Mouse (Mus musculus) hindbrain, embryonic 15.5 days (tissue): ENCODE results near the gene Lmf1. TPM values are rescaled to one million over a fixed set of nuclear protein-coding genes. Genes with fewer than 3 reads are reported as not detected.

ENCODE experiments used
- ATAC-seq: fragments of 200-750 bp; cut with Nextera tagmentation; 2 replicates; pipeline ENCODE4 v1.8.0; 2017; ENCODE audit warnings: low read depth, moderate number of reproducible peaks, moderate TSS enrichment; ENCODE audit not compliant: low FRiP score
- H3K27ac ChIP-seq: fragments of 300-500 bp; sonication (generic); replicated peaks from 2 replicates; pipeline ENCODE4 v1.5.1; 2015; ENCODE audit warnings: mild to moderate bottlenecking, inconsistent platforms
- H3K27me3 ChIP-seq: fragments of 300-500 bp; sonication (generic); 2 replicates; pipeline ENCODE4 v1.6.1; 2015; ENCODE audit warnings: control low read depth, inconsistent platforms
- H3K36me3 ChIP-seq: fragments of 300-500 bp; sonication (generic); 2 replicates; pipeline ENCODE4 v1.6.1; 2015; ENCODE audit warnings: control low read depth, inconsistent platforms
- H3K4me1 ChIP-seq: fragments of 300-500 bp; sonication (generic); replicated peaks from 2 replicates; pipeline ENCODE4 v1.6.1; 2015; ENCODE audit warnings: control low read depth, inconsistent platforms
- H3K4me2 ChIP-seq: fragments of 300-500 bp; sonication (generic); 2 replicates; pipeline ENCODE4 v1.6.1; 2015; ENCODE audit warnings: moderate library complexity, mild to moderate bottlenecking, inconsistent platforms
- H3K4me3 ChIP-seq: fragments of 300-500 bp; sonication (generic); 2 replicates; pipeline ENCODE4 v1.5.1; 2015; ENCODE audit warnings: mild to moderate bottlenecking, inconsistent platforms
- H3K9ac ChIP-seq: fragments of 300-500 bp; sonication (generic); 2 replicates; pipeline ENCODE4 v1.6.1; 2015; ENCODE audit warnings: inconsistent platforms
- H3K9me3 ChIP-seq: fragments of 300-500 bp; sonication (generic); 2 replicates; pipeline ENCODE4 v1.6.1; 2016; ENCODE audit warnings: control low read depth, inconsistent platforms
- WGBS: fragments of 180-500 bp; shearing (Covaris S2); methylation state at CpG from one replicate; pipeline ENCODE4 v1.1.7; 2015; 5-methylcytosine and 5-hydroxymethylcytosine counted together
- polyA plus RNA-seq: library from polyadenylated mRNA; unstranded; fragments of >200 nt; fragmentation: Nextera tagmentation; extraction: Ambion mirVana; gene quantifications from 2 replicates; pipeline ENCODE4 v1.2.1, GENCODE M21; 2015

Gene Lmf1
- polyA plus RNA-seq, 1 experiment from 2014 or later, result 25.1 TPM

- Histone ChIP-seq H3K4me3 (no peak overlapping the region), H3K9ac (no peak overlapping the region), H3K4me1 (0 out of 2 replicates have a peak, but pooled peaks cover 11% of the 10 kb centered on the region), H3K27ac (no peak overlapping the region), H3K36me3 (no peaks in the 10 kb centered on the region), H3K27me3 (no peaks in the 10 kb centered on the region), H3K4me2 (no peak overlapping the region), H3K9me3 (no peaks in the 10 kb centered on the region)
- no peak for ATAC-seq
- WGBS, result 79% methylated on average over 8 of the region's 8 CpGs
Measured at GRCm38 (mm10) chr17:25652272-25652671, 73.4 kb downstream of the Lmf1 start.

- Histone ChIP-seq H3K4me2 (no peak overlapping the region), H3K4me3 (no peak overlapping the region), H3K9ac (no peak overlapping the region), H3K27me3 (no peaks in the 10 kb centered on the region), H3K4me1 (0 out of 2 replicates have a peak, but pooled peaks cover 6% of the 10 kb centered on the region), H3K36me3 (no peaks in the 10 kb centered on the region), H3K27ac (peak overlapping the region; percentile 45), H3K9me3 (no peaks in the 10 kb centered on the region)
- WGBS, result 46% methylated on average over 12 of the region's 12 CpGs
- ATAC-seq, result peak; percentile 11; the same call in 1 of the 2 replicates
Measured at GRCm38 (mm10) chr17:25656142-25656825, 77.4 kb downstream of the Lmf1 start.

- peak; percentile 15; the same call in 1 of the 2 replicates for ATAC-seq
- Histone ChIP-seq H3K27me3 (no peaks in the 10 kb centered on the region), H3K4me3 (no peak overlapping the region), H3K9ac (no peak overlapping the region), H3K4me1 (0 out of 2 replicates have a peak, but pooled peaks cover 6% of the 10 kb centered on the region), H3K27ac (peak overlapping the region; percentile 45), H3K36me3 (no peaks in the 10 kb centered on the region), H3K4me2 (no peak overlapping the region), H3K9me3 (no peaks in the 10 kb centered on the region)
- WGBS, result 36% methylated on average over 3 of the region's 3 CpGs
Measured at GRCm38 (mm10) chr17:25656826-25657189, 77.9 kb downstream of the Lmf1 start.

- no peak overlapping the region for H3K4me2 ChIP-seq
- 39% methylated on average over 12 of the region's 12 CpGs for WGBS
- H3K4me1 ChIP-seq, result peaks cover under 1% of the 10 kb centered on the region; the same call in 1 of the 2 replicates
- ATAC-seq, result peak; percentile 70; the same call in 1 of the 2 replicates
- H3K9me3 ChIP-seq, result no peaks in the 10 kb centered on the region
- no peak overlapping the region; the same call in 1 of the 2 replicates for H3K27ac ChIP-seq
- no peaks in the 10 kb centered on the region for H3K36me3 ChIP-seq
- no peak overlapping the region for H3K9ac ChIP-seq
- no peaks in the 10 kb centered on the region for H3K27me3 ChIP-seq
- H3K4me3 ChIP-seq, result no peak overlapping the region
Measured at GRCm38 (mm10) chr17:25663213-25663835, 84.4 kb downstream of the Lmf1 start.

- H3K9me3 ChIP-seq, result no peaks in the 10 kb centered on the region
- H3K4me1 ChIP-seq, result peaks cover 9% of the 10 kb centered on the region; the same call in 1 of the 2 replicates
- ATAC-seq, result no peak
- no peak overlapping the region for H3K4me2 ChIP-seq
- H3K27ac ChIP-seq, result no peak overlapping the region
- no peaks in the 10 kb centered on the region for H3K36me3 ChIP-seq
- H3K9ac ChIP-seq, result no peak overlapping the region
- no peak overlapping the region for H3K4me3 ChIP-seq
- 85% methylated on average over 6 of the region's 6 CpGs for WGBS
- no peaks in the 10 kb centered on the region for H3K27me3 ChIP-seq
Measured at GRCm38 (mm10) chr17:25665485-25665884, 86.6 kb downstream of the Lmf1 start.

- Histone ChIP-seq H3K9me3 (no peaks in the 10 kb centered on the region), H3K9ac (no peak overlapping the region), H3K4me1 (peaks cover 9% of the 10 kb centered on the region; the same call in 1 of the 2 replicates), H3K27ac (no peak overlapping the region), H3K4me2 (no peak overlapping the region), H3K36me3 (no peaks in the 10 kb centered on the region), H3K4me3 (no peak overlapping the region), H3K27me3 (no peaks in the 10 kb centered on the region)
- no peak for ATAC-seq
- WGBS, result 60% methylated on average over 8 of the region's 8 CpGs
Measured at GRCm38 (mm10) chr17:25665891-25666290, 87.0 kb downstream of the Lmf1 start.

- 51% methylated on average over 7 of the region's 7 CpGs for WGBS
- H3K4me3 ChIP-seq, result no peak overlapping the region
- H3K27ac ChIP-seq, result no peak overlapping the region
- H3K4me1 ChIP-seq, result 0 out of 2 replicates have a peak, but pooled peaks cover 9% of the 10 kb centered on the region
- H3K9ac ChIP-seq, result no peak overlapping the region
- no peaks in the 10 kb centered on the region for H3K9me3 ChIP-seq
- no peaks in the 10 kb centered on the region for H3K27me3 ChIP-seq
- no peak for ATAC-seq
- no peak overlapping the region for H3K4me2 ChIP-seq
- H3K36me3 ChIP-seq, result no peaks in the 10 kb centered on the region
Measured at GRCm38 (mm10) chr17:25668481-25669055, 89.7 kb downstream of the Lmf1 start.

- no peaks in the 10 kb centered on the region for H3K9me3 ChIP-seq
- no peak overlapping the region for H3K27ac ChIP-seq
- no peaks in the 10 kb centered on the region for H3K27me3 ChIP-seq
- no peak overlapping the region for H3K4me2 ChIP-seq
- H3K4me3 ChIP-seq, result no peak overlapping the region
- no peaks in the 10 kb centered on the region for H3K36me3 ChIP-seq
- peak; percentile 68 for ATAC-seq
- 0 out of 2 replicates have a peak, but pooled peaks cover 9% of the 10 kb centered on the region for H3K4me1 ChIP-seq
- no peak overlapping the region for H3K9ac ChIP-seq
Measured at GRCm38 (mm10) chr17:25672982-25673381, 94.1 kb downstream of the Lmf1 start.

- Histone ChIP-seq H3K27ac (no peak overlapping the region), H3K9ac (no peak overlapping the region), H3K36me3 (no peaks in the 10 kb centered on the region), H3K4me3 (no peak overlapping the region), H3K9me3 (no peaks in the 10 kb centered on the region), H3K4me2 (no peak overlapping the region), H3K27me3 (no peaks in the 10 kb centered on the region), H3K4me1 (no peaks in the 10 kb centered on the region; the same call in 1 of the 2 replicates)
- no peak for ATAC-seq
- 51% methylated on average over 6 of the region's 6 CpGs for WGBS
Measured at GRCm38 (mm10) chr17:25677969-25678368, 99.1 kb downstream of the Lmf1 start.

- Histone ChIP-seq H3K4me1 (no peaks in the 10 kb centered on the region; the same call in 1 of the 2 replicates), H3K4me3 (no peak overlapping the region), H3K4me2 (no peak overlapping the region), H3K27me3 (no peaks in the 10 kb centered on the region), H3K36me3 (no peaks in the 10 kb centered on the region), H3K9ac (no peak overlapping the region), H3K27ac (peak overlapping the region; percentile 53; the same call in 1 of the 2 replicates), H3K9me3 (no peaks in the 10 kb centered on the region)
- ATAC-seq, result 0 out of 2 replicates have a peak, but pooled peaks have one; percentile 42
- 2% methylated on average over 5 of the region's 5 CpGs for WGBS
Measured at GRCm38 (mm10) chr17:25679818-25680217, 100.9 kb downstream of the Lmf1 start.

GRCm38 (mm10) chr17:25681636-25682035 lies 102.8 kb downstream of the Lmf1 start:
- no peak for ATAC-seq
- Histone ChIP-seq H3K27me3 (no peaks in the 10 kb centered on the region), H3K4me1 (no peaks in the 10 kb centered on the region; the same call in 1 of the 2 replicates), H3K9me3 (no peaks in the 10 kb centered on the region), H3K36me3 (no peaks in the 10 kb centered on the region), H3K9ac (no peak overlapping the region), H3K4me3 (no peak overlapping the region), H3K27ac (no peak overlapping the region), H3K4me2 (no peak overlapping the region)
- 82% methylated on average over 4 of the region's 4 CpGs for WGBS

GRCm38 (mm10) chr17:25686323-25686722 lies 107.4 kb downstream of the Lmf1 start:
- Histone ChIP-seq H3K27me3 (no peaks in the 10 kb centered on the region), H3K9ac (no peak overlapping the region), H3K4me2 (no peak overlapping the region), H3K4me3 (no peak overlapping the region), H3K27ac (no peak overlapping the region), H3K9me3 (no peaks in the 10 kb centered on the region), H3K4me1 (no peaks in the 10 kb centered on the region), H3K36me3 (no peaks in the 10 kb centered on the region)
- ATAC-seq, result 0 out of 2 replicates have a peak, but pooled peaks have one; percentile 34
- 49% methylated on average over 7 of the region's 7 CpGs for WGBS
